Mouse (Mus musculus) megakaryocyte, embryonic 14.5 days (primary cell): Measurements from ENCODE around the gene Eef1g. TPM values are rescaled to one million over a fixed set of nuclear protein-coding genes. Genes with fewer than 3 reads are reported as not detected.

Experiments
- H3K27me3 ChIP-seq: replicated peaks from 2 replicates; pipeline ENCODE3; 2012; ENCODE audit warnings: inconsistent platforms
- H3K36me3 ChIP-seq: replicated peaks from 2 replicates; pipeline ENCODE3; 2012; ENCODE audit warnings: low read length, inconsistent platforms, mixed read lengths
- H3K4me1 ChIP-seq: 2 replicates; pipeline ENCODE4 v1.6.1; 2012; ENCODE audit warnings: inconsistent platforms
- H3K4me3 ChIP-seq: replicated peaks from 2 replicates; pipeline ENCODE3; 2012; ENCODE audit warnings: moderate library complexity, mild to moderate bottlenecking, inconsistent platforms
- H3K9me3 ChIP-seq: 2 replicates; pipeline ENCODE4 v1.6.1; 2012; ENCODE audit warnings: inconsistent platforms
- FLI1 ChIP-seq: IDR thresholded peaks from 2 replicates; pipeline ENCODE4 v1.6.1; 2012; ENCODE audit warnings: low read length, inconsistent platforms, mixed read lengths
- GATA1 ChIP-seq: IDR thresholded peaks from 3 replicates; pipeline ENCODE4 v1.6.1; 2012; ENCODE audit warnings: mixed read lengths, low read length, inconsistent platforms, borderline replicate concordance
- polyA plus RNA-seq: library from polyadenylated mRNA; stranded (reverse); fragments of >175 nt; gene quantifications from 2 replicates; pipeline ENCODE4 v1.2.3, GENCODE M21; 2012; ENCODE audit warnings: low replicate concordance; ENCODE audit not compliant: insufficient read depth

Gene Eef1g
- polyA plus RNA-seq, 1 experiment, result 78.5 TPM

- Histone ChIP-seq H3K4me1 (no peaks in the 10 kb centered on the region), H3K36me3 (peaks cover 2% of the 10 kb centered on the region), H3K9me3 (no peaks in the 10 kb centered on the region), H3K27me3 (peaks cover 19% of the 10 kb centered on the region), H3K4me3 (no peak overlapping the region)
- TF ChIP-seq FLI1, result no peak
- no peak for TF ChIP-seq GATA1
Measured at GRCm38 (mm10) chr19:9019298-9019697, 52.5 kb downstream of the Eef1g start.

- H3K36me3 ChIP-seq, result no peaks in the 10 kb centered on the region
- peaks cover 8% of the 10 kb centered on the region; the same call in 1 of the 2 replicates for H3K4me1 ChIP-seq
- H3K27me3 ChIP-seq, result peaks cover 27% of the 10 kb centered on the region
- H3K9me3 ChIP-seq, result no peaks in the 10 kb centered on the region
- H3K4me3 ChIP-seq, result no peak overlapping the region
- no peak for TF ChIP-seq FLI1
Measured at GRCm38 (mm10) chr19:9023021-9023778, 56.4 kb downstream of the Eef1g start.

GRCm38 (mm10) chr19:9025562-9026257 lies 58.9 kb downstream of the Eef1g start:
- Histone ChIP-seq H3K36me3 (no peaks in the 10 kb centered on the region), H3K27me3 (peaks cover 33% of the 10 kb centered on the region), H3K4me3 (no peak overlapping the region), H3K4me1 (peaks cover 8% of the 10 kb centered on the region; the same call in 1 of the 2 replicates), H3K9me3 (no peaks in the 10 kb centered on the region)
- TF ChIP-seq GATA1 (no peak), FLI1 (no peak)

GRCm38 (mm10) chr19:9026634-9027033 lies 59.8 kb downstream of the Eef1g start:
- Histone ChIP-seq H3K36me3 (no peaks in the 10 kb centered on the region), H3K4me3 (no peak overlapping the region), H3K27me3 (peaks cover 32% of the 10 kb centered on the region), H3K9me3 (no peaks in the 10 kb centered on the region), H3K4me1 (peaks cover 8% of the 10 kb centered on the region; the same call in 1 of the 2 replicates)
- TF ChIP-seq FLI1, result no peak
- TF ChIP-seq GATA1, result no peak

GRCm38 (mm10) chr19:9027795-9028194 lies 61.0 kb downstream of the Eef1g start:
- peaks cover 12% of the 10 kb centered on the region for H3K4me1 ChIP-seq
- no peaks in the 10 kb centered on the region for H3K36me3 ChIP-seq
- H3K27me3 ChIP-seq, result peaks cover 37% of the 10 kb centered on the region
- TF ChIP-seq FLI1, result no peak
- no peak for TF ChIP-seq GATA1
- H3K9me3 ChIP-seq, result no peaks in the 10 kb centered on the region
- H3K4me3 ChIP-seq, result no peak overlapping the region

Other genes with a start within 250 kb of the Eef1g start
- 139 and 161 TPM in 2 replicates for gene Slc3a2, start 243.7 kb upstream of the Eef1g start, polyA plus RNA-seq
- gene Wdr74, start 231.2 kb upstream of the Eef1g start, polyA plus RNA-seq, result 3.7 and 16.5 TPM in 2 replicates
- gene 1700092M07Rik, start 226.3 kb upstream of the Eef1g start, polyA plus RNA-seq, result 0.86 TPM in 1 of 2 replicates, not detected in the other
- 18.8 and 39.1 TPM in 2 replicates for gene Stx5a, start 225.6 kb upstream of the Eef1g start, polyA plus RNA-seq
- 10.6 and 13.3 TPM in 2 replicates for gene Nxf1, start 210.0 kb upstream of the Eef1g start, polyA plus RNA-seq
- gene Tmem223, start 196.0 kb upstream of the Eef1g start, polyA plus RNA-seq, result 53.5 and 407 TPM in 2 replicates
- 154 and 203 TPM in 2 replicates for gene Tmem179b, start 192.6 kb upstream of the Eef1g start, polyA plus RNA-seq
- 33.7 and 61.6 TPM in 2 replicates for gene Taf6l, start 180.6 kb upstream of the Eef1g start, polyA plus RNA-seq
- 6.3 TPM in 1 of 2 replicates, not detected in the other for gene Polr2g, start 168.5 kb upstream of the Eef1g start, polyA plus RNA-seq
- gene Zbtb3, start 164.5 kb upstream of the Eef1g start, polyA plus RNA-seq, result 1.3 and 5.9 TPM in 2 replicates
- 0.51 TPM in 1 of 2 replicates, not detected in the other for gene Ttc9c, start 147.7 kb upstream of the Eef1g start, polyA plus RNA-seq
- 13.5 and 54.1 TPM in 2 replicates for gene Hnrnpul2, start 147.0 kb upstream of the Eef1g start, polyA plus RNA-seq
- gene AC129217.1, start 137.3 kb upstream of the Eef1g start, polyA plus RNA-seq, result 44.9 and 148 TPM in 2 replicates
- gene Bscl2, start 129.6 kb upstream of the Eef1g start, polyA plus RNA-seq, result 124 and 182 TPM in 2 replicates
- gene Gng3, start 127.8 kb upstream of the Eef1g start, polyA plus RNA-seq, result not detected in 2 replicates
- gene Lrrn4cl, start 116.3 kb upstream of the Eef1g start, polyA plus RNA-seq, result 0.23 TPM in 1 of 2 replicates, not detected in the other
- 125 and 325 TPM in 2 replicates for gene Ubxn1, start 95.5 kb upstream of the Eef1g start, polyA plus RNA-seq
- gene Uqcc3, start 86.1 kb upstream of the Eef1g start, polyA plus RNA-seq, result 6.2 and 84.6 TPM in 2 replicates
- 1.5 TPM in 1 of 2 replicates, not detected in the other for gene Lbhd1, start 83.3 kb upstream of the Eef1g start, polyA plus RNA-seq
- not detected in 2 replicates for gene Gm49403, start 83.1 kb upstream of the Eef1g start, polyA plus RNA-seq
- 10.2 and 72.7 TPM in 2 replicates for gene 1810009A15Rik, start 78.2 kb upstream of the Eef1g start, polyA plus RNA-seq
- 12.5 TPM in 1 of 2 replicates, not detected in the other for gene Gm49416, start 78.1 kb upstream of the Eef1g start, polyA plus RNA-seq
- 22.4 and 29.0 TPM in 2 replicates for gene Ints5, start 74.0 kb upstream of the Eef1g start, polyA plus RNA-seq
- 4.0 and 25.1 TPM in 2 replicates for gene Ganab, start 69.0 kb upstream of the Eef1g start, polyA plus RNA-seq
- 135 and 141 TPM in 2 replicates for gene B3gat3, start 46.7 kb upstream of the Eef1g start, polyA plus RNA-seq
- 4.2 and 8.2 TPM in 2 replicates for gene Rom1, start 37.7 kb upstream of the Eef1g start, polyA plus RNA-seq
- gene Eml3, start 37.5 kb upstream of the Eef1g start, polyA plus RNA-seq, result 31.6 and 32.2 TPM in 2 replicates
- gene Mta2, start 25.2 kb upstream of the Eef1g start, polyA plus RNA-seq, result 5.1 and 27.3 TPM in 2 replicates
- gene Tut1, start 13.2 kb upstream of the Eef1g start, polyA plus RNA-seq, result 25.5 and 37.3 TPM in 2 replicates
- gene Ahnak, start 22.2 kb downstream of the Eef1g start, polyA plus RNA-seq, result 4.6 and 28.7 TPM in 2 replicates
- gene Scgb1a1, start 120.9 kb downstream of the Eef1g start, polyA plus RNA-seq, result not detected in 2 replicates
- 1.7 and 53.4 TPM in 2 replicates for gene Asrgl1, start 168.6 kb downstream of the Eef1g start, polyA plus RNA-seq